Mouse (Mus musculus) G1E-ER4 (cell line): ENCODE data around the gene 2810459M11Rik. TPM values are rescaled to one million over a fixed set of nuclear protein-coding genes. Genes with fewer than 3 reads are reported as not detected.
A peak's percentile ranks its signal among the peaks of the same experiment; 100 is the strongest.

Experiments
- GATA1 ChIP-seq: IDR thresholded peaks from one replicate; pipeline ENCODE4 v1.8.0; 2012; ENCODE audit warnings: low read length, inconsistent platforms
- polyA plus RNA-seq: library from polyadenylated mRNA; stranded (reverse); fragments of >175 nt; gene quantifications from 2 replicates; pipeline ENCODE4 v1.2.3, GENCODE M21; 2012

The 2810459M11Rik gene
- polyA plus RNA-seq, 1 experiment: not detected

GRCm38 (mm10) chr1:86045056-86045455 lies 607 bp upstream of the 2810459M11Rik start:
- no peak for TF ChIP-seq GATA1

GRCm38 (mm10) chr1:86046833-86047563 lies 1.3 kb downstream of the 2810459M11Rik start:
- TF ChIP-seq GATA1: no peak

GRCm38 (mm10) chr1:86048231-86048630 lies 2.6 kb downstream of the 2810459M11Rik start:
- TF ChIP-seq GATA1: peak; percentile 6

GRCm38 (mm10) chr1:86048744-86049143 lies 3.1 kb downstream of the 2810459M11Rik start:
- TF ChIP-seq GATA1: no peak

- TF ChIP-seq GATA1: no peak
Observed at GRCm38 (mm10) chr1:86053198-86053921, 7.7 kb downstream of the 2810459M11Rik start.

GRCm38 (mm10) chr1:86054943-86055342 lies 9.3 kb downstream of the 2810459M11Rik start:
- no peak for TF ChIP-seq GATA1

- no peak for TF ChIP-seq GATA1
Observed at GRCm38 (mm10) chr1:86056284-86056683, 10.6 kb downstream of the 2810459M11Rik start.

- TF ChIP-seq GATA1: no peak
Observed at GRCm38 (mm10) chr1:86058856-86059769, 13.4 kb downstream of the 2810459M11Rik start.

GRCm38 (mm10) chr1:86062523-86062922 lies 16.9 kb downstream of the 2810459M11Rik start:
- no peak for TF ChIP-seq GATA1

GRCm38 (mm10) chr1:86064271-86064991 lies 18.8 kb downstream of the 2810459M11Rik start, which contains the start of gene Psmd1:
Psmd1 (plus strand) TSS chr1:86064387.
- no peak for TF ChIP-seq GATA1

GRCm38 (mm10) chr1:86076565-86076964 lies 30.9 kb downstream of the 2810459M11Rik start:
- no peak for TF ChIP-seq GATA1

- no peak for TF ChIP-seq GATA1
Observed at GRCm38 (mm10) chr1:86094413-86094812, 48.8 kb downstream of the 2810459M11Rik start.

- TF ChIP-seq GATA1: no peak
Observed at GRCm38 (mm10) chr1:86105054-86105453, 59.4 kb downstream of the 2810459M11Rik start.

Other genes starting within 250 kb of the 2810459M11Rik start
- gene Itm2c, start 151.6 kb upstream of the 2810459M11Rik start, polyA plus RNA-seq: 56.9 and 71.2 TPM in 2 replicates
- not detected in 2 replicates for gene 4933407L21Rik, start 117.4 kb upstream of the 2810459M11Rik start, polyA plus RNA-seq
- not detected in 2 replicates for gene Gpr55, start 84.9 kb upstream of the 2810459M11Rik start, polyA plus RNA-seq
- gene Spata3, start 29.0 kb upstream of the 2810459M11Rik start, polyA plus RNA-seq: not detected in 2 replicates
- gene Psmd1, start 18.5 kb downstream of the 2810459M11Rik start, polyA plus RNA-seq: 30.6 and 45.0 TPM in 2 replicates
- gene Htr2b, start 66.1 kb downstream of the 2810459M11Rik start, polyA plus RNA-seq: not detected in 2 replicates
- gene Gm21972, start 87.8 kb downstream of the 2810459M11Rik start, polyA plus RNA-seq: 8.6 and 12.9 TPM in 2 replicates
- 4.8 and 6.2 TPM in 2 replicates for gene Armc9, start 108.9 kb downstream of the 2810459M11Rik start, polyA plus RNA-seq